In the genomic region with DNA sequence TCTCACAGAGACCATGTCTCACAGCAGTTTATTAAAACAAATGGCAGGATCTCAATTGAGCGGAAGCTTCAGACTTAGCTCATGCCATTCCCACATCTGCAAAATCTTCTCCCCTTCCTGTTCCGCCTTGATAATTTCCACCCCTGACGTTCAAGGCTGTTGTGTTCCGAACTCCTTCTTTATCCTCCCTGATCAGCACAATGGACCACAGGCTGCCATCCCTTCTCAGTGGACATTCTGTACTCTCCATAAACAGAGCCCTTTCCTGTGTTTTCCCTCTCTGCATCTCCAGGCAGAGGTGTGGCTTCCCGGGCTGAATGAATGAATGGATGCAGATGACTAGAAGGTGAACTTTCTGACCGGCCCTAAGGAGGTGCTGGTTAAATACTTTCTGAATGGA, we compare ENCODE assay signal across 10 mouse cellular contexts. TPM values are rescaled to one million over a fixed set of nuclear protein-coding genes. Genes with fewer than 3 reads are reported as not detected.
DNase-seq lines count a peak whose midpoint lies in the region; ATAC-seq and TF ChIP-seq lines count a peak whose summit lies in the region.
"Had no signal": no experiment of that assay in that cellular context is flagged by ENCODE, and none has a peak within 500 bp of the region (broad histone marks: within the 10 kb centered on the region; RNA-seq: fewer than 3 reads in every experiment).

No protein-coding gene starts in this region.

- no peak overlapping the region for H3K27ac ChIP-seq in neural tube, embryonic 11.5 days (ENCODE audit: low read depth, low read length)
- H3K27ac ChIP-seq in hindbrain, embryonic 14.5 days = no peak overlapping the region
- H3K27ac ChIP-seq in lung, postnatal 0 days (ENCODE audit: low read length) = no peak overlapping the region

- H3K4me1 ChIP-seq in neural tube, embryonic 11.5 days (ENCODE audit: control insufficient read depth, insufficient read depth, low read length) = peaks cover 2% of the 10 kb centered on the region
- peaks cover 23% of the 10 kb centered on the region for H3K4me1 ChIP-seq in hindbrain, embryonic 14.5 days (replicated peaks; ENCODE audit: control insufficient read depth, insufficient read depth, low read length)
- peaks cover 7% of the 10 kb centered on the region; the same call in 1 of the 2 replicates for H3K4me1 ChIP-seq in lung, postnatal 0 days (ENCODE audit: insufficient read depth, low read depth, low read length)

- no peak for DNase-seq in neural tube, embryonic 11.5 days (ENCODE audit: low spot score)
- DNase-seq in neural tube, embryonic 10.5 days (ENCODE audit: extremely low spot score, low spot score) = no peak
- no peak for DNase-seq in hindbrain, embryonic 14.5 days (ENCODE audit: low spot score)
- DNase-seq in lung, postnatal 0 days (ENCODE audit: low spot score) = peak; percentile 44
- DNase-seq in Muller cell, postnatal 12 days (ENCODE audit: inconsistent ontology term) = no peak
- DNase-seq in urinary bladder, adult 18-20 months (ENCODE audit: low spot score in 2 of 2) = no peak
- DNase-seq in layer of hippocampus, postnatal 10 days (ENCODE audit: low spot score in 2 of 2) = no peak
- DNase-seq in kidney, postnatal 36 days = no peak
- DNase-seq: cerebellum, adult 9-10 months; left cerebral cortex, postnatal 4 days had no signal

- no peak for TF ChIP-seq CTCF in lung, postnatal 0 days (IDR thresholded peaks at IDR 0.05)

- no peaks in the 10 kb centered on the region for H3K27me3 ChIP-seq in neural tube, embryonic 11.5 days (ENCODE audit: control insufficient read depth, insufficient read depth, low read length)
- no peaks in the 10 kb centered on the region for H3K27me3 ChIP-seq in hindbrain, embryonic 14.5 days (ENCODE audit: control insufficient read depth, insufficient read depth, low read length)
- no peaks in the 10 kb centered on the region for H3K27me3 ChIP-seq in lung, postnatal 0 days (replicated peaks; ENCODE audit: insufficient read depth, low read length)

- no peaks in the 10 kb centered on the region for H3K9me3 ChIP-seq in neural tube, embryonic 11.5 days (ENCODE audit: control insufficient read depth, low read length)
- no peaks in the 10 kb centered on the region for H3K9me3 ChIP-seq in hindbrain, embryonic 14.5 days (ENCODE audit: control insufficient read depth, low read length)
- no peaks in the 10 kb centered on the region for H3K9me3 ChIP-seq in lung, postnatal 0 days (ENCODE audit: low read length)

- 54% methylated on average over 6 of the region's 6 CpGs for WGBS in neural tube, embryonic 11.5 days
- 53% methylated on average over 6 of the region's 6 CpGs for WGBS in hindbrain, embryonic 14.5 days
- 31% methylated on average over 6 of the region's 6 CpGs for WGBS in lung, postnatal 0 days

- H3K36me3 ChIP-seq in neural tube, embryonic 11.5 days (ENCODE audit: control insufficient read depth, insufficient read depth, low read length) = no peaks in the 10 kb centered on the region
- no peaks in the 10 kb centered on the region for H3K36me3 ChIP-seq in hindbrain, embryonic 14.5 days (replicated peaks; ENCODE audit: control insufficient read depth, insufficient read depth)
- no peaks in the 10 kb centered on the region for H3K36me3 ChIP-seq in lung, postnatal 0 days (ENCODE audit: insufficient read depth, low read length)

- H3K4me2 ChIP-seq in neural tube, embryonic 11.5 days (ENCODE audit: low read depth) = peak overlapping the region; percentile 33
- peak overlapping the region; percentile 77 for H3K4me2 ChIP-seq in hindbrain, embryonic 14.5 days (replicated peaks)
- H3K4me2 ChIP-seq in lung, postnatal 0 days (replicated peaks; ENCODE audit: low read depth, low read length) = peak overlapping the region; percentile 22

- H3K9ac ChIP-seq in neural tube, embryonic 11.5 days (ENCODE audit: low read length) = no peak overlapping the region
- no peak overlapping the region for H3K9ac ChIP-seq in hindbrain, embryonic 14.5 days
- no peak overlapping the region for H3K9ac ChIP-seq in lung, postnatal 0 days (replicated peaks; ENCODE audit: low read depth)

- no peak for ATAC-seq in neural tube, embryonic 11.5 days (ENCODE audit: insufficient read depth, low FRiP score, low TSS enrichment)
- no peak for ATAC-seq in hindbrain, embryonic 14.5 days (ENCODE audit: low FRiP score)
- peak; percentile 8; the same call in 1 of the 2 replicates for ATAC-seq in lung, postnatal 0 days

- 0 out of 2 replicates have a peak overlapping the region, but pooled peaks have one; percentile 6 for H3K4me3 ChIP-seq in neural tube, embryonic 11.5 days (ENCODE audit: low read depth, low read length)
- H3K4me3 ChIP-seq in hindbrain, embryonic 14.5 days (replicated peaks; ENCODE audit: low read length) = no peak overlapping the region; the same call in 1 of the 2 replicates
- no peak overlapping the region for H3K4me3 ChIP-seq in lung, postnatal 0 days (ENCODE audit: low read depth, low read length)

- peak; percentile 91 for TF ChIP-seq EP300 in lung, postnatal 0 days (IDR thresholded peaks at IDR 0.05)

RNA-seq across cellular contexts. Expression of a gene that starts 3.1 kb away (rescaled TPM):
- 21.4 and 22.0 TPM in 2 replicates for polyA plus RNA-seq in neural tube, embryonic 11.5 days (2014; fragmentation: Nextera tagmentation; extraction: Ambion mirVana)
- 13.0 and 14.0 TPM in 2 replicates for polyA plus RNA-seq in hindbrain, embryonic 14.5 days (2014; fragmentation: Nextera tagmentation; extraction: Ambion mirVana)
- 4.0 and 4.7 TPM in 2 replicates for polyA plus RNA-seq in lung, postnatal 0 days (2015; fragmentation: Nextera tagmentation; extraction: Ambion mirVana)
- total RNA-seq in layer of hippocampus, postnatal 10 days (2021) = 10 to 100 TPM in 1 of 2 experiments, 1 to 10 TPM in 1; 9.5 to 12.3 TPM

RNA-seq across cellular contexts. Expression of a gene that starts 5.3 kb away (rescaled TPM):
- polyA plus RNA-seq in neural tube, embryonic 11.5 days (2014; fragmentation: Nextera tagmentation; extraction: Ambion mirVana) = 20.7 and 21.5 TPM in 2 replicates
- 11.7 and 13.1 TPM in 2 replicates for polyA plus RNA-seq in hindbrain, embryonic 14.5 days (2014; fragmentation: Nextera tagmentation; extraction: Ambion mirVana)
- 13.6 and 16.1 TPM in 2 replicates for polyA plus RNA-seq in lung, postnatal 0 days (2015; fragmentation: Nextera tagmentation; extraction: Ambion mirVana)
- total RNA-seq in layer of hippocampus, postnatal 10 days (2021) = 10 to 100 TPM; 10.9 to 13.1 TPM

RNA-seq across cellular contexts. Expression of a gene that starts 25.5 kb away (rescaled TPM):
- polyA plus RNA-seq in neural tube, embryonic 11.5 days (2014; fragmentation: Nextera tagmentation; extraction: Ambion mirVana) = 59.2 and 66.7 TPM in 2 replicates
- polyA plus RNA-seq in hindbrain, embryonic 14.5 days (2014; fragmentation: Nextera tagmentation; extraction: Ambion mirVana) = 103 and 105 TPM in 2 replicates
- polyA plus RNA-seq in lung, postnatal 0 days (2015; fragmentation: Nextera tagmentation; extraction: Ambion mirVana) = 2.8 TPM in 2 replicates
- total RNA-seq in layer of hippocampus, postnatal 10 days (2021) = 100 to 1,000 TPM; 161 to 164 TPM

Comparison
In these comparisons a context has a peak if more than half of its experiments do, and no peak if none do; other contexts are left out.
1. H3K4me2 ChIP-seq: peak in every context shown above with its lines; median percentile 77 in hindbrain, embryonic 14.5 days; 33 in neural tube, embryonic 11.5 days; 22 in lung, postnatal 0 days.
2. RNA of a gene that starts 25.5 kb away (polyA plus RNA-seq): 103 to 105 TPM in hindbrain, embryonic 14.5 days and 59.2 to 66.7 TPM in neural tube, embryonic 11.5 days; 2.8 TPM in lung, postnatal 0 days; every median in the first group is over 10 times any median in the second.